8 mouse cellular contexts compared by ENCODE assay signal in genomic region chr11:71003611-71004315, GRCm38 (mm10). TPM values are rescaled to one million over a fixed set of nuclear protein-coding genes. Genes with fewer than 3 reads are reported as not detected.
DNase-seq lines count a peak whose midpoint lies in the region; ATAC-seq and TF ChIP-seq lines count a peak whose summit lies in the region.

No protein-coding gene starts in this region.

- peak overlapping the region; percentile 86 for H3K4me2 ChIP-seq in lung, embryonic 15.5 days
- H3K4me2 ChIP-seq in forebrain, embryonic 14.5 days (ENCODE audit: low read length) = peak overlapping the region; percentile 93
- H3K4me2 ChIP-seq in limb, embryonic 13.5 days (replicated peaks) = peak overlapping the region; percentile 91
- H3K4me2 ChIP-seq in neural tube, embryonic 12.5 days (replicated peaks) = peak overlapping the region; percentile 81

- H3K4me3 ChIP-seq in lung, embryonic 15.5 days = peak overlapping the region; percentile 94
- H3K4me3 ChIP-seq in bone marrow macrophage, adult 2 months (ENCODE audit: insufficient read depth, low read length) = peak overlapping the region; percentile 96
- H3K4me3 ChIP-seq in forebrain, embryonic 14.5 days (ENCODE audit: low read depth, low read length) = peak overlapping the region; percentile 91
- H3K4me3 ChIP-seq in limb, embryonic 13.5 days = peak overlapping the region; percentile 93
- peak overlapping the region; percentile 86 for H3K4me3 ChIP-seq in neural tube, embryonic 12.5 days

- WGBS in lung, embryonic 15.5 days = under 1% methylated on average over 49 of the region's 49 CpGs
- under 1% methylated on average over 49 of the region's 49 CpGs for WGBS in forebrain, embryonic 14.5 days
- WGBS in limb, embryonic 13.5 days = under 1% methylated on average over 49 of the region's 49 CpGs
- 1% methylated on average over 49 of the region's 49 CpGs for WGBS in neural tube, embryonic 12.5 days

- peak; percentile 82 for ATAC-seq in lung, embryonic 15.5 days (ENCODE audit: borderline replicate concordance, extremely low read depth, low FRiP score, low TSS enrichment)
- peak; percentile 75 for ATAC-seq in forebrain, embryonic 14.5 days
- ATAC-seq in limb, embryonic 13.5 days (ENCODE audit: low FRiP score, low read depth) = peak; percentile 84
- ATAC-seq in neural tube, embryonic 12.5 days (ENCODE audit: low FRiP score, low read depth) = peak; percentile 84

- H3K9ac ChIP-seq in lung, embryonic 15.5 days = peak overlapping the region; percentile 76
- H3K9ac ChIP-seq in forebrain, embryonic 14.5 days (ENCODE audit: low read length) = peak overlapping the region; percentile 75
- peak overlapping the region; percentile 80 for H3K9ac ChIP-seq in limb, embryonic 13.5 days
- peak overlapping the region; percentile 67 for H3K9ac ChIP-seq in neural tube, embryonic 12.5 days

- H3K4me1 ChIP-seq in lung, embryonic 15.5 days = peaks cover 16% of the 10 kb centered on the region
- peaks cover 17% of the 10 kb centered on the region for H3K4me1 ChIP-seq in bone marrow macrophage, adult 2 months (ENCODE audit: control insufficient read depth, insufficient read depth, low read length)
- peaks cover 10% of the 10 kb centered on the region for H3K4me1 ChIP-seq in forebrain, embryonic 14.5 days (ENCODE audit: control insufficient read depth, insufficient read depth, low read length)
- peaks cover 13% of the 10 kb centered on the region for H3K4me1 ChIP-seq in limb, embryonic 13.5 days
- peaks cover 12% of the 10 kb centered on the region for H3K4me1 ChIP-seq in neural tube, embryonic 12.5 days

- TF ChIP-seq CTCF in bone marrow macrophage, adult 2 months (IDR thresholded peaks at IDR 0.05; ENCODE audit: low read depth, low read length) = no peak

- H3K36me3 ChIP-seq in lung, embryonic 15.5 days = peaks cover 32% of the 10 kb centered on the region
- peaks cover 33% of the 10 kb centered on the region for H3K36me3 ChIP-seq in forebrain, embryonic 14.5 days (ENCODE audit: control insufficient read depth, insufficient read depth, low read length)
- H3K36me3 ChIP-seq in limb, embryonic 13.5 days = peaks cover 35% of the 10 kb centered on the region
- H3K36me3 ChIP-seq in neural tube, embryonic 12.5 days = peaks cover 16% of the 10 kb centered on the region

- H3K27me3 ChIP-seq in lung, embryonic 15.5 days = no peaks in the 10 kb centered on the region
- no peaks in the 10 kb centered on the region for H3K27me3 ChIP-seq in forebrain, embryonic 14.5 days (replicated peaks; ENCODE audit: control insufficient read depth, insufficient read depth, low read length)
- H3K27me3 ChIP-seq in limb, embryonic 13.5 days = no peaks in the 10 kb centered on the region
- H3K27me3 ChIP-seq in neural tube, embryonic 12.5 days (replicated peaks) = no peaks in the 10 kb centered on the region

- no peaks in the 10 kb centered on the region for H3K9me3 ChIP-seq in lung, embryonic 15.5 days
- H3K9me3 ChIP-seq in forebrain, embryonic 14.5 days (replicated peaks; ENCODE audit: control insufficient read depth, low read length) = no peaks in the 10 kb centered on the region
- no peaks in the 10 kb centered on the region for H3K9me3 ChIP-seq in limb, embryonic 13.5 days
- no peaks in the 10 kb centered on the region for H3K9me3 ChIP-seq in neural tube, embryonic 12.5 days

- TF ChIP-seq POLR2A in bone marrow macrophage, adult 2 months (IDR thresholded peaks at IDR 0.05; ENCODE audit: borderline replicate concordance, low read depth, low read length) = no peak

- intact Hi-C loops in left cerebral cortex, postnatal 36 days (cut with DNase I) = loop anchor here (1.0 to 10.0 kb wide), 2 partner anchors 16 to 51 kb away; partner anchors contain the start of genes Derl2 and Mis12

- DNase-seq in lung, postnatal 25 days (ENCODE audit: low spot score) = no peak
- DNase-seq in forebrain, embryonic 14.5 days (ENCODE audit: low spot score) = peak; percentile 34
- no peak for DNase-seq in urinary bladder, postnatal 10 days (ENCODE audit: low spot score)
- DNase-seq in left cerebral cortex, postnatal 36 days (ENCODE audit: low spot score in 2 of 2) = no peak

- peak overlapping the region; percentile 78 for H3K27ac ChIP-seq in lung, embryonic 15.5 days
- H3K27ac ChIP-seq in bone marrow macrophage, adult 2 months (ENCODE audit: insufficient read depth, low read depth, low read length) = peak overlapping the region; percentile 65
- peak overlapping the region; percentile 27; the same call in 1 of the 2 replicates for H3K27ac ChIP-seq in forebrain, embryonic 14.5 days (ENCODE audit: low read depth, low read length)
- peak overlapping the region; percentile 70; the same call in 1 of the 2 replicates for H3K27ac ChIP-seq in limb, embryonic 13.5 days
- H3K27ac ChIP-seq in neural tube, embryonic 12.5 days = no peak overlapping the region; the same call in 1 of the 2 replicates

RNA-seq across cellular contexts. Expression of gene Dhx33, which starts 0.5 kb away (rescaled TPM):
- polyA plus RNA-seq in lung, embryonic 15.5 days (2015; fragmentation: Nextera tagmentation; extraction: Ambion mirVana) = 18.4 and 18.6 TPM in 2 replicates
- 12.6 and 13.2 TPM in 2 replicates for polyA plus RNA-seq in bone marrow macrophage, adult 2 months (2012; ENCODE audit: insufficient read depth, insufficient read length, missing spikeins)
- 11.9 and 15.3 TPM in 2 replicates for polyA plus RNA-seq in forebrain, embryonic 14.5 days (2014; fragmentation: Nextera tagmentation; extraction: Ambion mirVana)
- 20.5 and 23.1 TPM in 2 replicates for polyA plus RNA-seq in limb, embryonic 13.5 days (2015; fragmentation: Nextera tagmentation; extraction: Ambion mirVana)
- 17.3 and 18.0 TPM in 2 replicates for polyA plus RNA-seq in neural tube, embryonic 12.5 days (2016; fragmentation: Nextera tagmentation; extraction: Ambion mirVana)
- total RNA-seq in left cerebral cortex, postnatal 36 days (2021) = 10 to 100 TPM; 25.6 to 28.9 TPM

RNA-seq across cellular contexts. Expression of gene Mis12, which starts 15.6 kb away (rescaled TPM):
- polyA plus RNA-seq in lung, embryonic 15.5 days (2015; fragmentation: Nextera tagmentation; extraction: Ambion mirVana) = 49.5 and 51.2 TPM in 2 replicates
- 29.7 and 29.8 TPM in 2 replicates for polyA plus RNA-seq in bone marrow macrophage, adult 2 months (2012; ENCODE audit: insufficient read depth, insufficient read length, missing spikeins)
- polyA plus RNA-seq in forebrain, embryonic 14.5 days (2014; fragmentation: Nextera tagmentation; extraction: Ambion mirVana) = 25.8 and 27.1 TPM in 2 replicates
- 50.3 and 55.9 TPM in 2 replicates for polyA plus RNA-seq in limb, embryonic 13.5 days (2015; fragmentation: Nextera tagmentation; extraction: Ambion mirVana)
- polyA plus RNA-seq in neural tube, embryonic 12.5 days (2016; fragmentation: Nextera tagmentation; extraction: Ambion mirVana) = 43.3 and 45.0 TPM in 2 replicates
- total RNA-seq in left cerebral cortex, postnatal 36 days (2021) = 10 to 100 TPM; 14.9 to 16.5 TPM

RNA-seq across cellular contexts. Expression of gene Derl2, which starts 15.9 kb away (rescaled TPM):
- 52.6 and 53.1 TPM in 2 replicates for polyA plus RNA-seq in lung, embryonic 15.5 days (2015; fragmentation: Nextera tagmentation; extraction: Ambion mirVana)
- polyA plus RNA-seq in bone marrow macrophage, adult 2 months (2012; ENCODE audit: insufficient read depth, insufficient read length, missing spikeins) = 81.9 and 90.4 TPM in 2 replicates
- polyA plus RNA-seq in forebrain, embryonic 14.5 days (2014; fragmentation: Nextera tagmentation; extraction: Ambion mirVana) = 28.8 and 34.4 TPM in 2 replicates
- 44.2 and 49.3 TPM in 2 replicates for polyA plus RNA-seq in limb, embryonic 13.5 days (2015; fragmentation: Nextera tagmentation; extraction: Ambion mirVana)
- 38.1 and 39.5 TPM in 2 replicates for polyA plus RNA-seq in neural tube, embryonic 12.5 days (2016; fragmentation: Nextera tagmentation; extraction: Ambion mirVana)
- 10 to 100 TPM; 19.8 to 25.5 TPM for total RNA-seq in left cerebral cortex, postnatal 36 days (2021)

RNA-seq across cellular contexts. Expression of gene C1qbp, which starts 20.9 kb away (rescaled TPM):
- polyA plus RNA-seq in lung, embryonic 15.5 days (2015; fragmentation: Nextera tagmentation; extraction: Ambion mirVana) = 220 and 229 TPM in 2 replicates
- 49.8 and 63.2 TPM in 2 replicates for polyA plus RNA-seq in bone marrow macrophage, adult 2 months (2012; ENCODE audit: insufficient read depth, insufficient read length, missing spikeins)
- polyA plus RNA-seq in forebrain, embryonic 14.5 days (2014; fragmentation: Nextera tagmentation; extraction: Ambion mirVana) = 180 and 191 TPM in 2 replicates
- 235 and 241 TPM in 2 replicates for polyA plus RNA-seq in limb, embryonic 13.5 days (2015; fragmentation: Nextera tagmentation; extraction: Ambion mirVana)
- polyA plus RNA-seq in neural tube, embryonic 12.5 days (2016; fragmentation: Nextera tagmentation; extraction: Ambion mirVana) = 210 and 223 TPM in 2 replicates
- total RNA-seq in left cerebral cortex, postnatal 36 days (2021) = 10 to 100 TPM; 87.4 to 91.5 TPM

RNA-seq across cellular contexts. Expression of gene 6330403K07Rik, which starts 29.6 kb away (rescaled TPM):
- 99.5 and 99.8 TPM in 2 replicates for polyA plus RNA-seq in lung, embryonic 15.5 days (2015; fragmentation: Nextera tagmentation; extraction: Ambion mirVana)
- not detected in 2 replicates for polyA plus RNA-seq in bone marrow macrophage, adult 2 months (2012; ENCODE audit: insufficient read depth, insufficient read length, missing spikeins)
- 336 and 342 TPM in 2 replicates for polyA plus RNA-seq in forebrain, embryonic 14.5 days (2014; fragmentation: Nextera tagmentation; extraction: Ambion mirVana)
- 267 and 272 TPM in 2 replicates for polyA plus RNA-seq in limb, embryonic 13.5 days (2015; fragmentation: Nextera tagmentation; extraction: Ambion mirVana)
- 399 and 411 TPM in 2 replicates for polyA plus RNA-seq in neural tube, embryonic 12.5 days (2016; fragmentation: Nextera tagmentation; extraction: Ambion mirVana)
- total RNA-seq in left cerebral cortex, postnatal 36 days (2021) = 100 to 1,000 TPM; 217 to 253 TPM
